In genomic region chr9:122866192-122866591, GRCm38 (mm10) we compare ENCODE assay signal across 9 mouse cellular contexts. TPM values are rescaled to one million over a fixed set of nuclear protein-coding genes. Genes with fewer than 3 reads are reported as not detected.
DNase-seq lines count a peak whose midpoint lies in the region; ATAC-seq and TF ChIP-seq lines count a peak whose summit lies in the region.
"Had no signal": no experiment of that assay in that cellular context is flagged by ENCODE, and none has a peak within 500 bp of the region (broad histone marks: within the 10 kb centered on the region; RNA-seq: fewer than 3 reads in every experiment).

No protein-coding gene starts in this region.

- H3K4me2 ChIP-seq in kidney, embryonic 16.5 days (replicated peaks; ENCODE audit: low read depth, low read length): peak overlapping the region; percentile 61
- peak overlapping the region; percentile 59 for H3K4me2 ChIP-seq in hindbrain, embryonic 15.5 days
- peak overlapping the region; percentile 65 for H3K4me2 ChIP-seq in midbrain, embryonic 14.5 days (ENCODE audit: low read length)

- no peak for TF ChIP-seq CTCF in cortical plate, adult 2 months (IDR thresholded peaks at IDR 0.05; ENCODE audit: extremely low read depth, insufficient read depth, low read length)

- H3K27ac ChIP-seq in kidney, embryonic 16.5 days (ENCODE audit: low read length): no peak overlapping the region
- no peak overlapping the region for H3K27ac ChIP-seq in cortical plate, adult 2 months (ENCODE audit: insufficient read depth, low read length)
- no peak overlapping the region for H3K27ac ChIP-seq in hindbrain, embryonic 15.5 days (replicated peaks)
- H3K27ac ChIP-seq in midbrain, embryonic 14.5 days (replicated peaks; ENCODE audit: low read depth, low read length): 0 out of 2 replicates have a peak overlapping the region, but pooled peaks have one; percentile 79

- 0 out of 2 replicates have a peak, but pooled peaks cover 3% of the 10 kb centered on the region for H3K27me3 ChIP-seq in kidney, embryonic 16.5 days (ENCODE audit: insufficient read depth, low read length)
- H3K27me3 ChIP-seq in hindbrain, embryonic 15.5 days: no peaks in the 10 kb centered on the region
- no peaks in the 10 kb centered on the region for H3K27me3 ChIP-seq in midbrain, embryonic 14.5 days (ENCODE audit: control insufficient read depth, insufficient read depth, low read length)

- H3K4me3 ChIP-seq in kidney, embryonic 16.5 days (ENCODE audit: low read length): peak overlapping the region; percentile 91
- peak overlapping the region; percentile 52 for H3K4me3 ChIP-seq in cortical plate, adult 2 months (ENCODE audit: insufficient read depth, low read length)
- peak overlapping the region; percentile 87 for H3K4me3 ChIP-seq in hindbrain, embryonic 15.5 days
- peak overlapping the region; percentile 84 for H3K4me3 ChIP-seq in midbrain, embryonic 14.5 days (replicated peaks; ENCODE audit: low read depth, low read length)

- peak overlapping the region; percentile 93 for H3K9ac ChIP-seq in kidney, embryonic 16.5 days (replicated peaks; ENCODE audit: low read length)
- no peak overlapping the region; the same call in 1 of the 2 replicates for H3K9ac ChIP-seq in hindbrain, embryonic 15.5 days
- H3K9ac ChIP-seq in midbrain, embryonic 14.5 days (replicated peaks; ENCODE audit: low read length): peak overlapping the region; percentile 84

- H3K4me1 ChIP-seq in kidney, embryonic 16.5 days (ENCODE audit: insufficient read depth, low read length): peaks cover 12% of the 10 kb centered on the region
- H3K4me1 ChIP-seq in cortical plate, adult 2 months (ENCODE audit: control insufficient read depth, insufficient read depth, low read length): peaks cover 5% of the 10 kb centered on the region; the same call in 1 of the 2 replicates
- peaks cover 20% of the 10 kb centered on the region for H3K4me1 ChIP-seq in hindbrain, embryonic 15.5 days (replicated peaks)
- peaks cover 16% of the 10 kb centered on the region for H3K4me1 ChIP-seq in midbrain, embryonic 14.5 days (ENCODE audit: control insufficient read depth, insufficient read depth, low read length)

- intact Hi-C loops in left cerebral cortex, postnatal 10 days (cut with DNase I): no loop called here

- TF ChIP-seq POLR2A in cortical plate, adult 2 months (IDR thresholded peaks at IDR 0.05; ENCODE audit: extremely low read depth, insufficient read depth, low read length): no peak

- peak; percentile 16; the same call in 1 of the 2 replicates for ATAC-seq in kidney, embryonic 16.5 days (ENCODE audit: low FRiP score, low TSS enrichment)
- ATAC-seq in hindbrain, embryonic 15.5 days (ENCODE audit: low FRiP score, low read depth): peak; percentile 27; the same call in 1 of the 2 replicates
- no peak; the same call in 1 of the 2 replicates for ATAC-seq in midbrain, embryonic 14.5 days (ENCODE audit: low FRiP score, low TSS enrichment)

- peaks cover 15% of the 10 kb centered on the region for H3K9me3 ChIP-seq in kidney, embryonic 16.5 days (ENCODE audit: low read length)
- no peaks in the 10 kb centered on the region for H3K9me3 ChIP-seq in hindbrain, embryonic 15.5 days
- no peaks in the 10 kb centered on the region for H3K9me3 ChIP-seq in midbrain, embryonic 14.5 days (ENCODE audit: control insufficient read depth, low read length)

- peaks cover 16% of the 10 kb centered on the region for H3K36me3 ChIP-seq in kidney, embryonic 16.5 days (ENCODE audit: insufficient read depth, low read length)
- H3K36me3 ChIP-seq in hindbrain, embryonic 15.5 days: peaks cover 12% of the 10 kb centered on the region
- H3K36me3 ChIP-seq in midbrain, embryonic 14.5 days (ENCODE audit: control insufficient read depth, insufficient read depth, low read length): peaks cover 11% of the 10 kb centered on the region

- no peak for DNase-seq in kidney, adult 9 months
- DNase-seq in midbrain, embryonic 14.5 days: no peak
- DNase-seq in left cerebral cortex, postnatal 10 days (ENCODE audit: extremely low spot score in 1 of 2, low spot score in 2 of 2): no peak
- DNase-seq in embryo, embryonic 10.5 days (ENCODE audit: low spot score): no peak
- no peak for DNase-seq in adrenal gland, postnatal 14 days

- WGBS in kidney, embryonic 16.5 days: 88% methylated on average over 4 of the region's 4 CpGs
- 88% methylated on average over 4 of the region's 4 CpGs for WGBS in hindbrain, embryonic 15.5 days
- 87% methylated on average over 4 of the region's 4 CpGs for WGBS in midbrain, embryonic 14.5 days

RNA-seq across cellular contexts. Expression of gene Zfp445, which starts 0.4 kb away (rescaled TPM):
- polyA plus RNA-seq in kidney, embryonic 16.5 days (2015; fragmentation: Nextera tagmentation; extraction: Ambion mirVana): 82.3 and 83.0 TPM in 2 replicates
- polyA plus RNA-seq in cortical plate, adult 2 months (2012; rRNA removed): 140 and 156 TPM in 2 replicates
- 96.3 and 96.8 TPM in 2 replicates for polyA plus RNA-seq in hindbrain, embryonic 15.5 days (2015; fragmentation: Nextera tagmentation; extraction: Ambion mirVana)
- 71.5 and 112 TPM in 2 replicates for polyA plus RNA-seq in midbrain, embryonic 14.5 days (2014; fragmentation: Nextera tagmentation; extraction: Ambion mirVana)
- total RNA-seq in left cerebral cortex, postnatal 10 days (2021): 100 to 1,000 TPM; 166 to 172 TPM
- total RNA-seq in adrenal gland, postnatal 14 days (2021): 100 and 106 TPM in 2 replicates

RNA-seq across cellular contexts. Expression of gene Zkscan7, which starts 19.3 kb away (rescaled TPM):
- polyA plus RNA-seq in kidney, embryonic 16.5 days (2015; fragmentation: Nextera tagmentation; extraction: Ambion mirVana): 6.0 and 7.7 TPM in 2 replicates
- 3.0 and 3.3 TPM in 2 replicates for polyA plus RNA-seq in cortical plate, adult 2 months (2012; rRNA removed)
- 3.3 and 4.5 TPM in 2 replicates for polyA plus RNA-seq in hindbrain, embryonic 15.5 days (2015; fragmentation: Nextera tagmentation; extraction: Ambion mirVana)
- polyA plus RNA-seq in midbrain, embryonic 14.5 days (2014; fragmentation: Nextera tagmentation; extraction: Ambion mirVana): 2.1 and 2.7 TPM in 2 replicates
- 1 to 10 TPM; 4.5 to 5.0 TPM for total RNA-seq in left cerebral cortex, postnatal 10 days (2021)
- total RNA-seq in adrenal gland, postnatal 14 days (2021): 9.3 and 11.5 TPM in 2 replicates

RNA-seq across cellular contexts. Expression of gene Gm35549, which starts 22.4 kb away (rescaled TPM):
- 0.55 and 0.64 TPM in 2 replicates for polyA plus RNA-seq in kidney, embryonic 16.5 days (2015; fragmentation: Nextera tagmentation; extraction: Ambion mirVana)
- not detected in 2 replicates for polyA plus RNA-seq in cortical plate, adult 2 months (2012; rRNA removed)
- polyA plus RNA-seq in hindbrain, embryonic 15.5 days (2015; fragmentation: Nextera tagmentation; extraction: Ambion mirVana): 0.53 and 0.66 TPM in 2 replicates
- 0.63 and 0.88 TPM in 2 replicates for polyA plus RNA-seq in midbrain, embryonic 14.5 days (2014; fragmentation: Nextera tagmentation; extraction: Ambion mirVana)
- not detected for total RNA-seq in left cerebral cortex, postnatal 10 days (2021)
- not detected in 2 replicates for total RNA-seq in adrenal gland, postnatal 14 days (2021)
- total RNA-seq: granulocyte monocyte progenitor cell, adult 5-6 weeks had no signal

RNA-seq across cellular contexts. Expression of gene Zfp105, which starts 56.7 kb away (rescaled TPM):
- polyA plus RNA-seq in kidney, embryonic 16.5 days (2015; fragmentation: Nextera tagmentation; extraction: Ambion mirVana): 24.9 and 25.1 TPM in 2 replicates
- polyA plus RNA-seq in cortical plate, adult 2 months (2012; rRNA removed): 4.7 TPM in 2 replicates
- polyA plus RNA-seq in hindbrain, embryonic 15.5 days (2015; fragmentation: Nextera tagmentation; extraction: Ambion mirVana): 18.3 and 19.5 TPM in 2 replicates
- polyA plus RNA-seq in midbrain, embryonic 14.5 days (2014; fragmentation: Nextera tagmentation; extraction: Ambion mirVana): 19.2 and 25.4 TPM in 2 replicates
- total RNA-seq in left cerebral cortex, postnatal 10 days (2021): 1 to 10 TPM; 6.9 to 8.0 TPM
- 4.1 and 5.7 TPM in 2 replicates for total RNA-seq in adrenal gland, postnatal 14 days (2021)
